Mouse (Mus musculus): ENCODE measurements around the gene Gm17542.
"Not testable (repeated sequence)": the region's sequence is repeated elsewhere in the genome, so short reads cannot be mapped to it uniquely, and the experiment has no call there.

Gene Gm17542

GRCm38 (mm10) chr10:58718110-58718509 lies at the start of gene Gm17542:
TSS of gene Gm17542 (minus strand) at chr10:58718210.
- not testable (repeated sequence) for DNase-seq (ENCODE audit: low read depth, low spot score)

GRCm38 (mm10) chr10:58739779-58740178 lies 21.8 kb upstream of the Gm17542 start:
- DNase-seq (ENCODE audit: low read depth, low spot score): no peak

- DNase-seq (ENCODE audit: low read depth, low spot score): no peak
Observed at GRCm38 (mm10) chr10:58738152-58738551, 20.1 kb upstream of the Gm17542 start.

- peak; percentile 3 for DNase-seq (ENCODE audit: low read depth, low spot score)
Observed at GRCm38 (mm10) chr10:58714789-58715148, 3.2 kb downstream of the Gm17542 start.

GRCm38 (mm10) chr10:58713855-58714788 lies 3.9 kb downstream of the Gm17542 start:
- peak; percentile 10 for DNase-seq (ENCODE audit: low read depth, low spot score)

GRCm38 (mm10) chr10:58713225-58713624 lies 4.8 kb downstream of the Gm17542 start:
- no peak for DNase-seq (ENCODE audit: low read depth, low spot score)

GRCm38 (mm10) chr10:58709021-58709420 lies 9.0 kb downstream of the Gm17542 start:
- DNase-seq (ENCODE audit: low read depth, low spot score): no peak

- no peak for DNase-seq (ENCODE audit: low read depth, low spot score)
Observed at GRCm38 (mm10) chr10:58700578-58700977, 17.4 kb downstream of the Gm17542 start.

- DNase-seq (ENCODE audit: low read depth, low spot score): no peak
Observed at GRCm38 (mm10) chr10:58700160-58700559, 17.9 kb downstream of the Gm17542 start.

GRCm38 (mm10) chr10:58698955-58699354 lies 19.1 kb downstream of the Gm17542 start:
- no peak for DNase-seq (ENCODE audit: low read depth, low spot score)

- no peak for DNase-seq (ENCODE audit: low read depth, low spot score)
Observed at GRCm38 (mm10) chr10:58691051-58691450, 27.0 kb downstream of the Gm17542 start.

GRCm38 (mm10) chr10:58679298-58679697 lies 38.7 kb downstream of the Gm17542 start:
- no peak for DNase-seq (ENCODE audit: low read depth, low spot score)

- DNase-seq (ENCODE audit: low read depth, low spot score): peak; percentile 85
Observed at GRCm38 (mm10) chr10:58675533-58675932, 42.5 kb downstream of the Gm17542 start, which contains the start of gene Edar. TSS of gene Edar (minus strand) at chr10:58675654.

GRCm38 (mm10) chr10:58673278-58674061 lies 44.5 kb downstream of the Gm17542 start:
- DNase-seq (ENCODE audit: low read depth, low spot score): peak; percentile 63

GRCm38 (mm10) chr10:58672557-58673277 lies 45.3 kb downstream of the Gm17542 start:
- no peak for DNase-seq (ENCODE audit: low read depth, low spot score)

- DNase-seq (ENCODE audit: low read depth, low spot score): no peak
Observed at GRCm38 (mm10) chr10:58663868-58664267, 54.1 kb downstream of the Gm17542 start.

All from forelimb bud, embryonic 11.5 days (tissue).